Mouse (Mus musculus) T-helper 17 cell (primary cell): ENCODE measurements around the gene Tnpo1.

ENCODE experiments used
- in situ Hi-C, 2 experiments: fragments of 300-600 bp; cut with MboI, MseI; formaldehyde crosslinking; loops; 1 replicate in 1 of 2; 2 replicates in 1 of 2; pipeline ENCODE4 v1.15.1; 2025; ENCODE audit warnings: high pct_unique_total_duplicates in 2 of 2

Gene Tnpo1

GRCm38 (mm10) chr13:98832451-98833450 lies 93.4 kb downstream of the Tnpo1 start:
- in situ Hi-C loops, result loop anchor here in 1 of 2 experiments (25.0 kb wide), 1 partner anchor 1780 kb away; the partner anchor contains the start of gene Marveld2

DNA sequence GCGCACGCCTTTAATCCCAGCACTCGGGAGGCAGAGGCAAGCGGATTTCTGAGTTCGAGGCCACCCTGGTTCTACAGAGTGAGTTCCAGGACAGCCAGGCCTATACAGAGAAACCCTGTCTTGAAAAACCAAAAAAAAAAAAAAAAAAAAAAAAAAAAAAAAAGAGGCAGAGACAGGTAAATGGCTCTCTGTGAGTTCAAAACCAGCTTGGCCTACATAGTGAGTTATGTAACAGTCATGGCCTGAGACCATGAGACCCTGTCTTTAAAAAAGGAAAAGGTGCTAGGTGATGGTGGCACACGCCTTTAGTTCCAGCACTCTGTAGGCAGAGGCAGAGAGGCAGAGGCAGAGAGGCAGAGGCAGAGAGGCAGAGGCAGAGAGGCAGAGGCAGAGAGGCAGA lies 97.2 kb downstream of the Tnpo1 start:
- in situ Hi-C loops, result loop anchor here in 1 of 2 experiments (25.0 kb wide), 1 partner anchor 1783 kb away; the partner anchor contains the start of gene Marveld2

- in situ Hi-C loops, result loop anchor here in 1 of 2 experiments (25.0 kb wide), 1 partner anchor 1787 kb away; the partner anchor contains the start of gene Marveld2
These were observed 100.6 kb downstream of the Tnpo1 start for GRCm38 (mm10) chr13:98825574-98825973.

DNA sequence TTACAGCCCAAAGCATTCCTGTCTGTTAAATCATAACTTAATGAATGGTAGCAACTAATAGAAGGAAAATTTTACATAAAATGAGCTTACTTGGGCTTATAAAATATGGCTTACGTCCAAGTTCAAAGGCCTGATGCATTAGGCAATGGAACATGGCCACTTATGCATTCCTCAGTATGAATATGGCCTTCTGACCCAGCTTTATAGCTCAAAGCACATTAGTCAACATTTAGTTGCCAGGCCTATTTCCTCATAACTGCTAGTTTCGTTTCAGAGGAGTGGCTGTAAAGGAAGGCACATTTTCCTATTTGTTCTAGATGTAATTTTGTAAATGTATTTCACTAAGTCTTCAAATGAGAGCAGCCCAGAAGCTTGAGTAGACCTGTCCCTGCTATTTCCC lies 107.1 kb downstream of the Tnpo1 start:
- in situ Hi-C loops, result loop anchor here in 1 of 2 experiments (25.0 kb wide), 1 partner anchor 507 kb away; the partner anchor contains the start of gene Btf3

DNA sequence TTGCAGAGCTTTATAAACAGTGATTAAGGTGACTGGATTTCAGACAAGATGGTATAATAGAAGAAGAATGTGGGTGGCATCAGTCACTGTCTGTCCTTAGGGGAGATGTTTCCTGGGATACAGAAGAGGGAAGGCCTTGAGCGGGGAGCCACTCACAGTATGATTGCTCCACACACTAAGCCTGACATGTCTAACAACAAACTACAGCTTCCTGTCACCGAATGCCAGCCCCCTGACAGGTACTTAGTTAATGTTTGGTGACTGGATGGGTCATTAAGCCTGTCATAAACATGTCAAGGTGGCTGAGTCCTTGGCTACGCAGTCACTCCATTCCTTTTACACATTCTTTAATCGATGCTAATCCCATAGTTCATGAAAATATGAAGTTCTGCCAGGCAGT lies 108.0 kb downstream of the Tnpo1 start:
- in situ Hi-C loops, result loop anchor here in 1 of 2 experiments (25.0 kb wide), 1 partner anchor 506 kb away; the partner anchor contains the start of gene Btf3

GRCm38 (mm10) chr13:98817766-98818165 lies 108.4 kb downstream of the Tnpo1 start:
- in situ Hi-C loops, result loop anchor here in 1 of 2 experiments (25.0 kb wide), 1 partner anchor 505 kb away; the partner anchor contains the start of gene Btf3

- in situ Hi-C loops, result loop anchor here in 1 of 2 experiments (25.0 kb wide), 1 partner anchor 505 kb away; the partner anchor contains the start of gene Btf3
These were observed 109.1 kb downstream of the Tnpo1 start for GRCm38 (mm10) chr13:98816981-98817660.

GRCm38 (mm10) chr13:98816571-98816970 lies 109.6 kb downstream of the Tnpo1 start:
- in situ Hi-C loops, result loop anchor here in 1 of 2 experiments (25.0 kb wide), 1 partner anchor 504 kb away; the partner anchor contains the start of gene Btf3

- in situ Hi-C loops, result loop anchor here in 1 of 2 experiments (25.0 kb wide), 1 partner anchor 503 kb away; the partner anchor contains the start of gene Btf3
These were observed 110.9 kb downstream of the Tnpo1 start, which contains the start of gene Fcho2 for GRCm38 (mm10) chr13:98815147-98815785. Gene Fcho2 (minus strand): TSS chr13:98815449.

DNA sequence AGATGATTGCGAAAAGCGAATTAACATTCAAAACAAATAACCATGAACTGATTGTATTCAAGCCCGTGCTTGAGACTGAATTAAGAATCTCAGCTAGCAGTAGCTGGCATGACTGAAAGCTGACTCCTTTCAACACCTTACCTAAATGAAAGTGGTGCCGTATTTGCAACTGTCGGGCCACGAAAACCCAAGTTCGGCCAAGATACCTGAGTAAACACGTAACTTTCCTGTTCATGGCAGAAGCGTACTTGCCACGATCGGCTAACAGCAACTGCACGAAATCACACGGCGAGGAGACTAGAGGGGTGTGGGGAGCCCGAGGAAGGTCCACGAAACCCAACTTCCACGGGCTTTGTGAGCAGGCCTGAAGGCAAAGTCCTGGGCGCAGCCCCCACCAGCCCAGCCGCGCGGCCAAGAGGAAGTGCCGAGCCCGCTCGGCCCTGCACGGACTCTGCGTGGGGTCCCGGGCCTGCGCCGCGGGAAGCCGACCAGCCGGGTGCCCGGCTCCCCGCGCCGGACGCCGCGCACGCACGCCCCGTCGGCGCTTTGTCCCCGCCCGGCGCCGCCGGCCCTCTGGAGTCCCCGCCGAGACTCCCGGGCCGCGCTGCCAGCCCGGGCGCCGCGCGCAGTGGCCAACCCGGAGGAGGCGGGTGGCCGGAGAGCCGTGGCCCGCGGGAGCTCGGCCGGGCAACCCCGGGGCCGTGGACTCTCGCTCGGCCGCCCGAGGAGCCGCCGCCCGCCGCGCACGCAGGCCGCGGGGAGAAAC lies 111.7 kb downstream of the Tnpo1 start:
- in situ Hi-C loops, result loop anchor here in 1 of 2 experiments (25.0 kb wide), 1 partner anchor 502 kb away; the partner anchor contains the start of gene Btf3

DNA sequence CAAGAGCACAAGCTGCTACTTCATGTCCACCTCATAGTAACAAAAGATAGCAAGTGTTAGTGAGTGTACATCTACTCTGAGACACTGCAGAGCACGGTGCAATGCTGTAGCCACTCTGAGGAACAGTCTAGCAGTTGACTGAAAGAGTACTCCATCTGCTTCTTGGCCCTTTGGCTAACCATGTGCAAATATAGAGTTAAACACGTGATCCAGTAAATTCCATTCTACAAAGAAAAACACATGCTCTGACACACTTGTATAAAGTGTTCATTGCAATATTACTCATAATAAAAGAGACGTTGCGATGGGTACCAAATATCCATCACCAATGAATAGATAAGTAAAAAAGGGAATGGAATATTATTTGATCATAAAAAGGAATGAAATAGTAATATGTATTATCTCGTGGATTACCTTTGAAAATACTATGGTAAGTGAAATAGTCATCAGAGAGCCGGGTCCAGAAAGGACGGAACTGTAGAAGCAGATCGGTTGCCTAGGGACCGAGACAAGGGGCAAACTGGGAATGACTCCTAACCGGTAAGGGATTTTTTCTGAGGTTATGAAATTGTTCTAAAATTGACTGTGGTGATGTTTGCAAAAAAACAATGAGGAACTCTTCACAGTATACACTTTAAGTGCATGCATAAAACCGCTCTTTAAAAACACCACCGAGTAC lies 112.4 kb downstream of the Tnpo1 start:
- in situ Hi-C loops, result loop anchor here in 1 of 2 experiments (25.0 kb wide), 1 partner anchor 501 kb away; the partner anchor contains the start of gene Btf3

- in situ Hi-C loops, result loop anchor here in 1 of 2 experiments (25.0 kb wide), 1 partner anchor 501 kb away; the partner anchor contains the start of gene Btf3
These were observed 113.0 kb downstream of the Tnpo1 start for GRCm38 (mm10) chr13:98813167-98813566.

GRCm38 (mm10) chr13:98812285-98812684 lies 113.9 kb downstream of the Tnpo1 start:
- in situ Hi-C loops, result loop anchor here in 1 of 2 experiments (25.0 kb wide), 1 partner anchor 500 kb away; the partner anchor contains the start of gene Btf3

GRCm38 (mm10) chr13:98810143-98810542 lies 116.0 kb downstream of the Tnpo1 start:
- in situ Hi-C loops, result loop anchor here in 1 of 2 experiments (25.0 kb wide), 1 partner anchor 498 kb away; the partner anchor contains the start of gene Btf3

GRCm38 (mm10) chr13:98809087-98809486 lies 117.1 kb downstream of the Tnpo1 start:
- in situ Hi-C loops, result loop anchor here in 1 of 2 experiments (25.0 kb wide), 1 partner anchor 497 kb away; the partner anchor contains the start of gene Btf3

DNA sequence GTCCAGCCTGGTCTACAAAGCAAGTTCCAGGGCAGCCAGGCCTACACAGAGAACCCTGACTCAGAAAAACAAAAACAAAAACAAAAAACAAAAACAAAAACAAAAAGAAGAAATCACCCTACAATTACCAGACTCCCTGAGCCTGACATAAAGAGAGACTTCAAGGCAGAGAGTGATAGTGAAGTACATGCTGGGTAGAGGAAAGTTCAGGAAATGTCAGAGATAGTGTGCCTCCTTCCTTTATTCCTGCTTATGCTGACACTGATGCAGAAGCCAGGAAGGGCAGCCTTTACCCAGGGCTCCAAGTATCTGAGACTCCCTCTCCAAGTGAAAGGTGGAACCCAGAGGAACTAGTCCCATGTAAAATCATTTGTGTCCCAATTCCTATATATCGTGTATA lies 121.7 kb downstream of the Tnpo1 start:
- in situ Hi-C loops, result loop anchor here in 1 of 2 experiments (25.0 kb wide), 1 partner anchor 492 kb away; the partner anchor contains the start of gene Btf3

DNA sequence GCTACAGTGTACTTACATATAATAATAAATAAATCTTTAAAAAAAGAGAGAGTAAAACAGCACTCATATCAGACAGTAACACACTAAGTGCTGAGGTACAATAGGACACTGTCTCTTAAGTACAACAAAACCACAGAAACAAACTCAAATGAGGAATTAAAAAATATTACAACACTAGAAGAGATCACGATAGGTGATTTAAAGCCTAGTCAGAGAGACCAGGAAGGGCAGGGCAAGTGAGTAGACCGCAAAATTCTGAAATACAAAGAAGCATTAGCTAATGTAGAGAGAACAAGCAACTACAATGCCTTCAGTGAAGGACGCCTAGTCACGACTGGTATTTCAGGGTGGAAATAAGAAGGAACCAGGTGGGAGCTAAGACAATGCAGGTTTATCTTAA lies 122.5 kb downstream of the Tnpo1 start:
- in situ Hi-C loops, result loop anchor here in 1 of 2 experiments (25.0 kb wide), 1 partner anchor 491 kb away; the partner anchor contains the start of gene Btf3

GRCm38 (mm10) chr13:98802957-98803356 lies 123.2 kb downstream of the Tnpo1 start:
- in situ Hi-C loops, result loop anchor here in 1 of 2 experiments (25.0 kb wide), 1 partner anchor 491 kb away; the partner anchor contains the start of gene Btf3
